Mouse (Mus musculus): ENCODE data around the gene Ss18l2. TPM values are rescaled to one million over a fixed set of nuclear protein-coding genes. Genes with fewer than 3 reads are reported as not detected.

The Ss18l2 gene
- 10 to 100 TPM; 12.4 to 14.2 TPM for total RNA-seq (2023)

GRCm38 (mm10) chr9:121709898-121710583 is at the start of gene Ss18l2:
Gene Ss18l2, plus strand, starts transcription at chr9:121710329.

GRCm38 (mm10) chr9:121704646-121705625 is 5.2 kb upstream of the Ss18l2 start, which contains the start of gene Sec22c:
Gene Sec22c, minus strand, starts transcription at chr9:121705490.

GRCm38 (mm10) chr9:121718792-121719318 is 8.7 kb downstream of the Ss18l2 start, which contains the start of gene Nktr:
Gene Nktr, plus strand, starts transcription at chr9:121719169.

GRCm38 (mm10) chr9:121759091-121760081 is 49.3 kb downstream of the Ss18l2 start, which contains the start of gene Zfp651:
Gene Zfp651, plus strand, starts transcription at chr9:121759330.

Other genes starting within 250 kb of the Ss18l2 start
- not detected for gene Cck, start 214.6 kb upstream of the Ss18l2 start, total RNA-seq (2023)
- 1 to 10 TPM in 1 of 2 experiments, not detected in 1; 1.2 TPM for gene Lyzl4, start 68.2 kb upstream of the Ss18l2 start, total RNA-seq (2023)
- gene Vipr1, start 67.6 kb upstream of the Ss18l2 start, total RNA-seq (2023) = 1 to 10 TPM; 1.7 to 2.6 TPM
- 1 to 10 TPM; 9.0 to 9.2 TPM for gene Sec22c, start 4.8 kb upstream of the Ss18l2 start, total RNA-seq (2023)
- gene Nktr, start 8.8 kb downstream of the Ss18l2 start, total RNA-seq (2023) = 100 to 1,000 TPM; 250 to 258 TPM
- under 1 TPM; 0.24 to 0.58 TPM for gene Zfp651, start 49.0 kb downstream of the Ss18l2 start, total RNA-seq (2023)
- not detected for gene Klhl40, start 67.3 kb downstream of the Ss18l2 start, total RNA-seq (2023)
- not detected for gene Hhatl, start 82.2 kb downstream of the Ss18l2 start, total RNA-seq (2023)
- not detected for gene Ccdc13, start 129.1 kb downstream of the Ss18l2 start, total RNA-seq (2023)
- gene Higd1a, start 148.0 kb downstream of the Ss18l2 start, total RNA-seq (2023) = 10 to 100 TPM; 27.9 to 40.2 TPM
- gene Ackr2, start 188.0 kb downstream of the Ss18l2 start, total RNA-seq (2023) = not detected
- gene Cyp8b1, start 206.0 kb downstream of the Ss18l2 start, total RNA-seq (2023) = not detected
- gene Fam198a, start 240.7 kb downstream of the Ss18l2 start, total RNA-seq (2023) = not detected

All from monocyte, adult 59 days (primary cell).